Mouse (Mus musculus) T-helper 17 cell (primary cell): ENCODE measurements around the gene Nlrp5.
"Not testable (repeated sequence)": the region's sequence is repeated elsewhere in the genome, so short reads cannot be mapped to it uniquely, and the experiment has no call there.

Experiments used
- in situ Hi-C, 2 experiments: fragments of 300-600 bp; cut with MboI, MseI; formaldehyde crosslinking; loops; 1 replicate in 1 of 2; 2 replicates in 1 of 2; pipeline ENCODE4 v1.15.1; 2025; ENCODE audit warnings: high pct_unique_total_duplicates in 2 of 2

Nlrp5 gene

DNA sequence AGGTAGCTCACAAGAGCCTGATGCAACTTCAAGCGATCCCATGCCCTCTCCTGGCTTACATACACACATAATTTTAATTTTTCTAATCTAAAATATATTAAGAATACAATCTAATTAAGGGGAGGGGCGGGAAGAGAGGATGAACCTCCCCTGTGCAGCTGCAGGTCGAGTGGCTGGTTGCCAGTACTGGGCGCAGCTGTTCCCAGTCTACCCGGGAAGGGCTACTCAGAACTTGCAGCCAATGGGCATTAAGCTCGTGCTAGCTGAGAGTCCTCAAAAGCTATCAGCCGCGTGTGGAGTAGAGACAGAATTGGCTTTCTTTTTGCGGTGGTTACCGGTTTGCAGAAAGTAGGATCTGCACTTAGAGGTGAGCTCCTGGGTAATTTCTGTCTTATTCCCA, at the start of gene Nlrp5:
TSS of gene Nlrp5 (plus strand) at position 301 of the 400 bp plus-strand sequence.
- in situ Hi-C loops = no loop called here

DNA sequence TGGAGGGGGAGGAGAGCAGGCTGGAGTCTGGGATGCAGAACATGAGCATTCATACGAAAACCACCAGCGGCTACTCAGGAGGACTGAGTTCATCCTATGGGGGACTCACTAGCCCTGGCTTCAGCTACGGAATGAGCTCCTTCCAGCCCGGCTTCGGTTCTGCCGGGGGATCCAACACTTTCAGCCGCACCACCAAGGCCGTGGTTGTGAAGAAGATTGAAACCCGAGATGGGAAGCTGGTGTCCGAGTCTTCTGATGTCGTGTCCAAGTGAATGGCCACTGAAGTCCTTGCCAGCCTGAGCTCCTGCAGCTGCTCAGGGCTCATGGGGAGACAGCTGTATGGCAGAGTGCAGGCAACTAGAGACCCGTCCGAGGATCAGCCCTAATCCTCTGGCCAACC, 27.4 kb upstream of the Nlrp5 start:
- in situ Hi-C loops = not testable (repeated sequence)

DNA sequence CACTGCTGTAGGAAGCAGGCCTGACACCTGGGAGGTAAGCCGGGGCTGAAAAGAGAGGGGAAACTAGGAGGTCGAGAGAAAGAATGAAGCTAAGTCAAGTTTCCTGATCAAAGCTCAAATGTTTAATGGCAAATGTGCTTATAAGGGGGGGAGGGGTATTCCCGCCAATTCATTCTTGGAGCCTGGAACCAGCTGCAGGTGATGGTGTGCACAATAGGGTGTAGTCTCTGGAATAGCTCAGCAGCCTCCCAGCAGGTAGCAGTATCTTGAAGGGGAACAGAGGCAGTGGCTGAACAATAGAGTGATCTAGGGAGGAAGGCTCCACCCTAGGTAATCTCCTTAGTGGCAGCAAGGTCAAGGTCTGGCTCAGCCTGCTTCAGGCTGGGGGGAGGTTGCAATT, 84.5 kb downstream of the Nlrp5 start:
- in situ Hi-C loops = not testable (repeated sequence)

DNA sequence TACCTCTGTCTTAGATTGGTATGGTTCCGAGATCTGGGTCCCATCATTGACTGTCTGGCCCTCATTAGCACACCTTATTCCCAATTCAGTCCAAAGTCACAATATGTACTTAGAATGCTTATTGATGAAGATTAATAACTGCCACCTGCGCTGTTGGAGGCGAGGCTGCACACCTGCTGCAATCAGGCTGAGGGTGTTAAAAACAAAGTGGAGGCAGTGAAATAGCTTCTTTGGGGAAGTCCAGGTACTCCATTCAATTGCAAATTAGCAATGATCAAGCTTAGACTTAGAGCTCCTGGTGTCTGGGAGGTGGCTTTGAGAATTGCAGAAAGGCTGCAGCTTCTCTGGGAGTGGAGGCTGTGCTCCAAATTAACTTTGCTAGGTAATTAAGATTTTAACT, 85.1 kb downstream of the Nlrp5 start:
- in situ Hi-C loops = not testable (repeated sequence)

DNA sequence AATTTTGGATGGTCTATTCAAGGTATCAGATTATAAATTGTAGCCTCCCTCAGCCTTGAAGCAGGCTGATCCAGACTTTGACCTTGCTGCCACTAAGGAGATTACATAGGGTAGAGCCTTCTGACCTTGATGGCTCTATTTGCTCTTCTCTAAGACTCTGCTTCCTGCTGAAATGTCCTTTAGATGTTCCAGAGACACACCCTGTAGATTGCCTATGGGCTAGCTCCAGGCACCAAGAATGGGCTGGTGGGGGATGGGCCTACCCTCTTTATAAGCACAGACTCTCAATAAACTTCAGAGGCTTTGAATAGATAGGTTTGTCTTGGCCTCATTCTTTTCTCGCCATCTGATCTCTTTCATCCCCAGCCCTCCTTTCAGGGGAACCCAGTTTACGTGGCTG, 87.2 kb downstream of the Nlrp5 start:
- in situ Hi-C loops = not testable (repeated sequence)
